Mouse (Mus musculus): ENCODE data around the gene Ddx4.

GRCm38 (mm10) chr13:112584556-112585237, 67.6 kb downstream of the Ddx4 start:
- TF ChIP-seq CTCF (conservative IDR thresholded peaks at IDR 0.05; ENCODE audit: insufficient read depth, insufficient read length, low read depth, low read length) (no peak), POLR2A (IDR thresholded peaks at IDR 0.05; ENCODE audit: low read depth, low read length) (no peak)
